Mouse (Mus musculus): ENCODE measurements at regions not wholly inside any gene's neighbourhood (a gene's known extent, or its start where the extent isn't known, plus 50 kb on each side); places are given as distances from the start of the nearest gene placed in this dataset.

- Histone ChIP-seq H3K36me3 (ENCODE audit: control insufficient read depth, insufficient read depth, low read length) (no peaks in the 10 kb centered on the region), H3K4me3 (ENCODE audit: control insufficient read depth, insufficient read depth, low read length) (no peak overlapping the region), H3K4me1 (replicated peaks; ENCODE audit: control insufficient read depth, insufficient read depth, low read length) (no peaks in the 10 kb centered on the region), H3K27ac (ENCODE audit: control insufficient read depth, insufficient read depth, low read length) (no peak overlapping the region), H3K27me3 (ENCODE audit: control insufficient read depth, insufficient read depth, low read length) (no peaks in the 10 kb centered on the region)
- DNase-seq = no peak
- no peak for TF ChIP-seq POLR2A (IDR thresholded peaks at IDR 0.05; ENCODE audit: control insufficient read depth, extremely low read depth, insufficient read depth, low read length, poor library complexity)
- TF ChIP-seq CTCF (IDR thresholded peaks at IDR 0.05; ENCODE audit: borderline replicate concordance, control insufficient read depth, extremely low read depth, insufficient read depth, low read length, poor library complexity) = no peak
These were observed 57.0 kb downstream of the Rgs2 start for GRCm38 (mm10) chr1:143946933-143947332.

GRCm38 (mm10) chr1:143941465-143941864 lies 62.5 kb downstream of the Rgs2 start:
- DNase-seq = peak; percentile 16
- TF ChIP-seq POLR2A (IDR thresholded peaks at IDR 0.05; ENCODE audit: control insufficient read depth, extremely low read depth, insufficient read depth, low read length, poor library complexity) (no peak), CTCF (IDR thresholded peaks at IDR 0.05; ENCODE audit: borderline replicate concordance, control insufficient read depth, extremely low read depth, insufficient read depth, low read length, poor library complexity) (no peak)
- 70% methylated on average over 5 of the region's 5 CpGs for WGBS

GRCm38 (mm10) chr1:143939511-143939910 lies 64.5 kb downstream of the Rgs2 start:
- no peak for DNase-seq
- Histone ChIP-seq H3K4me3 (ENCODE audit: control insufficient read depth, insufficient read depth, low read length) (no peak overlapping the region), H3K27ac (ENCODE audit: control insufficient read depth, insufficient read depth, low read length) (no peak overlapping the region), H3K36me3 (ENCODE audit: control insufficient read depth, insufficient read depth, low read length) (no peaks in the 10 kb centered on the region), H3K4me1 (replicated peaks; ENCODE audit: control insufficient read depth, insufficient read depth, low read length) (no peaks in the 10 kb centered on the region; the same call in 1 of the 2 replicates), H3K27me3 (ENCODE audit: control insufficient read depth, insufficient read depth, low read length) (no peaks in the 10 kb centered on the region)
- TF ChIP-seq CTCF (IDR thresholded peaks at IDR 0.05; ENCODE audit: borderline replicate concordance, control insufficient read depth, extremely low read depth, insufficient read depth, low read length, poor library complexity) = no peak
- no peak for TF ChIP-seq POLR2A (IDR thresholded peaks at IDR 0.05; ENCODE audit: control insufficient read depth, extremely low read depth, insufficient read depth, low read length, poor library complexity)
- 29% methylated on average over 2 of the region's 2 CpGs for WGBS

More at GRCm38 (mm10) chr1:143941465-143941864, 62.5 kb downstream of the Rgs2 start:
- Histone ChIP-seq H3K36me3 (ENCODE audit: control insufficient read depth, insufficient read depth, low read length) (no peaks in the 10 kb centered on the region), H3K27ac (ENCODE audit: control insufficient read depth, insufficient read depth, low read length) (no peak overlapping the region), H3K4me1 (replicated peaks; ENCODE audit: control insufficient read depth, insufficient read depth, low read length) (no peaks in the 10 kb centered on the region; the same call in 1 of the 2 replicates), H3K4me3 (ENCODE audit: control insufficient read depth, insufficient read depth, low read length) (no peak overlapping the region), H3K27me3 (ENCODE audit: control insufficient read depth, insufficient read depth, low read length) (no peaks in the 10 kb centered on the region)

- no peak for DNase-seq
- TF ChIP-seq POLR2A (IDR thresholded peaks at IDR 0.05; ENCODE audit: control insufficient read depth, extremely low read depth, insufficient read depth, low read length, poor library complexity) (no peak), CTCF (IDR thresholded peaks at IDR 0.05; ENCODE audit: borderline replicate concordance, control insufficient read depth, extremely low read depth, insufficient read depth, low read length, poor library complexity) (no peak)
- WGBS = 94% methylated on average over 3 of the region's 3 CpGs
These were observed 65.4 kb downstream of the Rgs2 start for GRCm38 (mm10) chr1:143938569-143938968.

GRCm38 (mm10) chr1:143930798-143931197 lies 73.2 kb downstream of the Rgs2 start:
- Histone ChIP-seq H3K27ac (ENCODE audit: control insufficient read depth, insufficient read depth, low read length) (no peak overlapping the region), H3K36me3 (ENCODE audit: control insufficient read depth, insufficient read depth, low read length) (no peaks in the 10 kb centered on the region), H3K4me1 (replicated peaks; ENCODE audit: control insufficient read depth, insufficient read depth, low read length) (no peaks in the 10 kb centered on the region), H3K27me3 (ENCODE audit: control insufficient read depth, insufficient read depth, low read length) (no peaks in the 10 kb centered on the region), H3K4me3 (ENCODE audit: control insufficient read depth, insufficient read depth, low read length) (no peak overlapping the region)
- DNase-seq = no peak
- TF ChIP-seq POLR2A (IDR thresholded peaks at IDR 0.05; ENCODE audit: control insufficient read depth, extremely low read depth, insufficient read depth, low read length, poor library complexity) = no peak
- TF ChIP-seq CTCF (IDR thresholded peaks at IDR 0.05; ENCODE audit: borderline replicate concordance, control insufficient read depth, extremely low read depth, insufficient read depth, low read length, poor library complexity) = no peak
- WGBS = 95% methylated on average over 3 of the region's 3 CpGs

More at GRCm38 (mm10) chr1:143938569-143938968, 65.4 kb downstream of the Rgs2 start:
- H3K4me1 ChIP-seq (replicated peaks; ENCODE audit: control insufficient read depth, insufficient read depth, low read length) = no peaks in the 10 kb centered on the region; the same call in 1 of the 2 replicates
- H3K27me3 ChIP-seq (ENCODE audit: control insufficient read depth, insufficient read depth, low read length) = no peaks in the 10 kb centered on the region
- no peaks in the 10 kb centered on the region for H3K36me3 ChIP-seq (ENCODE audit: control insufficient read depth, insufficient read depth, low read length)
- H3K27ac ChIP-seq (ENCODE audit: control insufficient read depth, insufficient read depth, low read length) = no peak overlapping the region
- H3K4me3 ChIP-seq (ENCODE audit: control insufficient read depth, insufficient read depth, low read length) = no peak overlapping the region

GRCm38 (mm10) chr1:143929567-143930165 lies 74.3 kb downstream of the Rgs2 start:
- DNase-seq = no peak
- H3K4me3 ChIP-seq (ENCODE audit: control insufficient read depth, insufficient read depth, low read length) = no peak overlapping the region
- WGBS = 85% methylated on average over 5 of the region's 5 CpGs
- TF ChIP-seq POLR2A (IDR thresholded peaks at IDR 0.05; ENCODE audit: control insufficient read depth, extremely low read depth, insufficient read depth, low read length, poor library complexity) (no peak), CTCF (IDR thresholded peaks at IDR 0.05; ENCODE audit: borderline replicate concordance, control insufficient read depth, extremely low read depth, insufficient read depth, low read length, poor library complexity) (no peak)
- no peaks in the 10 kb centered on the region for H3K4me1 ChIP-seq (replicated peaks; ENCODE audit: control insufficient read depth, insufficient read depth, low read length)
- no peaks in the 10 kb centered on the region for H3K27me3 ChIP-seq (ENCODE audit: control insufficient read depth, insufficient read depth, low read length)
- no peak overlapping the region for H3K27ac ChIP-seq (ENCODE audit: control insufficient read depth, insufficient read depth, low read length)
- H3K36me3 ChIP-seq (ENCODE audit: control insufficient read depth, insufficient read depth, low read length) = no peaks in the 10 kb centered on the region

- DNase-seq = no peak
- no peaks in the 10 kb centered on the region for H3K36me3 ChIP-seq (ENCODE audit: control insufficient read depth, insufficient read depth, low read length)
- no peaks in the 10 kb centered on the region for H3K27me3 ChIP-seq (ENCODE audit: control insufficient read depth, insufficient read depth, low read length)
- TF ChIP-seq POLR2A (IDR thresholded peaks at IDR 0.05; ENCODE audit: control insufficient read depth, extremely low read depth, insufficient read depth, low read length, poor library complexity) = no peak
- no peak overlapping the region for H3K27ac ChIP-seq (ENCODE audit: control insufficient read depth, insufficient read depth, low read length)
- 74% methylated on average over 1 of the region's 1 CpGs for WGBS
- no peak overlapping the region for H3K4me3 ChIP-seq (ENCODE audit: control insufficient read depth, insufficient read depth, low read length)
- peaks cover 14% of the 10 kb centered on the region for H3K4me1 ChIP-seq (replicated peaks; ENCODE audit: control insufficient read depth, insufficient read depth, low read length)
These were observed 81.5 kb downstream of the Rgs2 start for GRCm38 (mm10) chr1:143922499-143922898.
